ENCODE assay signal across 1 mouse cellular context in the genomic region with DNA sequence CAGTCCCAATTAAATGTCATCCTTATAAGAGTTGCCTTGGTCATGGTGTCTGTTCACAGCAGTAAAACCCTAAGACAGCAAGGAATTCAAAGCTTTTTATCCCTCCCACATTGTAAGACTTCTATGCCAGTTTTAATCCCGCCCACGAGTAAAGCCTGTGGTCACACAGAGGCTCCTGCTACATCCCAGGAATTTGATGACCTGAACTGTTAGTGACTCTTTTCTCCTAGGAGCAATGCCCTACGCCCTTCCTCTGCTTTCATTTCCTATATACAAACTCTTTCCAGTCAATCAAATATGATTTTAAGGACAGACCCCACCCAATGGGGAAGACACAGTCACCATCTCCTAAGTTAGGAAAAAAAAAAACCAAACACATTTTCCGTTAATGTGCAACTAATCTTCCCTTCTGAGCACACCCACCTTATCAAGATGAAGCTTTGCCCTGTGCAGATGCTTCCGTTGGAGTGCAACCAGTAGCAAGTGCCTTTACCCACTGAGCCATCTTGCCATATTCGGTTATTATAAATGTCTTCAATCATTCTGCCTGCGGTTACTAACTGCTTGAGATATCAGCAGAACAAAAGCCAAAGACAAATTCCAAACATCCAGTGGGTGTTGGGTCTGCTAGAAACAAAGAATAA.
TF ChIP-seq lines count a peak whose summit lies in the region.

No protein-coding gene starts in this region.

TF ChIP-seq in MEL, 35 proteins besides CTCF, POLR2A, EP300 and RAD21 (continued from another document):
- TF ChIP-seq ZC3H11A (IDR thresholded peaks at IDR 0.05; ENCODE audit: low read depth, low read length) (no peak), GATA1 (IDR thresholded peaks at IDR 0.05; ENCODE audit: low read depth, low read length) (peak; percentile 78), TAL1 (IDR thresholded peaks at IDR 0.05; ENCODE audit: low read length) (no peak), HCFC1 (IDR thresholded peaks at IDR 0.05; ENCODE audit: low read depth, low read length) (0 out of 2 replicates have a peak, but pooled peaks have one; percentile 16), KAT2A (conservative IDR thresholded peaks at IDR 0.05; ENCODE audit: low read depth, low read length) (no peak), ZKSCAN1 (IDR thresholded peaks at IDR 0.05; ENCODE audit: low read depth, low read length) (no peak), USF1 (IDR thresholded peaks at IDR 0.05; ENCODE audit: low read depth, low read length) (no peak), TCF12 (IDR thresholded peaks at IDR 0.05; ENCODE audit: low read depth, low read length) (peak; percentile 63; the same call in 1 of the 2 replicates), ETS1 (IDR thresholded peaks at IDR 0.05; ENCODE audit: low read depth, low read length) (peak; percentile 60; the same call in 1 of the 2 replicates), ZNF384 (IDR thresholded peaks at IDR 0.05; ENCODE audit: low read depth, low read length) (peak; percentile 92), CHD1 (IDR thresholded peaks at IDR 0.05; ENCODE audit: low read depth, low read length) (no peak), SMC3 (IDR thresholded peaks at IDR 0.05; ENCODE audit: low read depth, low read length) (no peak), POLR2AphosphoS5 (IDR thresholded peaks at IDR 0.05; ENCODE audit: borderline replicate concordance, low read depth, low read length) (no peak), GABPA (IDR thresholded peaks at IDR 0.05; ENCODE audit: low read depth, low read length) (no peak), CHD2 (IDR thresholded peaks at IDR 0.05; ENCODE audit: low read length) (no peak), USF2 (IDR thresholded peaks at IDR 0.05; ENCODE audit: borderline replicate concordance in 1 of 2, insufficient read depth in 1 of 2, low read depth in 1 of 2, low read length in 2 of 2) (no peak), MYB (IDR thresholded peaks at IDR 0.05; ENCODE audit: low read depth, low read length) (0 out of 2 replicates have a peak, but pooled peaks have one; percentile 67), MXI1 (IDR thresholded peaks at IDR 0.05; ENCODE audit: low read depth, low read length) (peak; percentile 46; the same call in 1 of the 2 replicates), E2F4 (IDR thresholded peaks at IDR 0.05; ENCODE audit: borderline replicate concordance, low read depth, low read length) (no peak), NRF1 (IDR thresholded peaks at IDR 0.05; ENCODE audit: insufficient read depth, low read depth, low read length, poor library complexity, severe bottlenecking) (no peak), ELF1 (IDR thresholded peaks at IDR 0.05; ENCODE audit: low read depth, low read length) (no peak), RCOR1 (IDR thresholded peaks at IDR 0.05; ENCODE audit: low read depth, low read length) (peak; percentile 46; the same call in 1 of the 2 replicates), POLR2AphosphoS2 (IDR thresholded peaks at IDR 0.05; ENCODE audit: low read length) (no peak), NELFE (IDR thresholded peaks at IDR 0.05; ENCODE audit: low read depth, low read length) (no peak), UBTF (IDR thresholded peaks at IDR 0.05; ENCODE audit: borderline replicate concordance, insufficient read depth, low read depth, low read length) (no peak), MAX (IDR thresholded peaks at IDR 0.05; ENCODE audit: low read length) (no peak)
